Mouse (Mus musculus) heart, embryonic 16.5 days (tissue): ENCODE results near the gene A830018L16Rik. TPM values are rescaled to one million over a fixed set of nuclear protein-coding genes. Genes with fewer than 3 reads are reported as not detected.
"Not testable (repeated sequence)": the region's sequence is repeated elsewhere in the genome, so short reads cannot be mapped to it uniquely, and the experiment has no call there.

Experiments used
- ATAC-seq: fragments of 200-750 bp; cut with Nextera tagmentation; replicated peaks from 2 replicates; pipeline ENCODE4 v1.8.0; 2017; ENCODE audit warnings: moderate number of reproducible peaks; ENCODE audit not compliant: insufficient read depth, low FRiP score; ENCODE audit errors: extremely low read depth
- H3K27ac ChIP-seq: fragments of 300-500 bp; sonication (generic); 2 replicates; pipeline ENCODE4 v1.5.1; 2014; ENCODE audit warnings: mild to moderate bottlenecking, low read length, control low read depth, moderate library complexity
- H3K27me3 ChIP-seq: fragments of 300-500 bp; sonication (generic); 2 replicates; pipeline ENCODE4 v1.6.1; 2014; ENCODE audit warnings: low read length, mixed read lengths; ENCODE audit not compliant: control insufficient read depth, insufficient read depth
- H3K36me3 ChIP-seq: fragments of 300-500 bp; sonication (generic); 2 replicates; pipeline ENCODE4 v1.6.1; 2014; ENCODE audit not compliant: control insufficient read depth, insufficient read depth
- H3K4me1 ChIP-seq: fragments of 300-500 bp; sonication (generic); 2 replicates; pipeline ENCODE4 v1.6.1; 2014; ENCODE audit warnings: low read length, mixed read lengths; ENCODE audit not compliant: control insufficient read depth, insufficient read depth
- H3K4me2 ChIP-seq: fragments of 300-500 bp; sonication (generic); 2 replicates; pipeline ENCODE4 v1.6.1; 2014; ENCODE audit warnings: low read depth, mild to moderate bottlenecking, control low read depth, low read length
- H3K4me3 ChIP-seq: fragments of 300-500 bp; sonication (generic); 2 replicates; pipeline ENCODE4 v1.5.1; 2014; ENCODE audit warnings: mild to moderate bottlenecking, control low read depth, low read length
- H3K9ac ChIP-seq: fragments of 300-500 bp; sonication (generic); 2 replicates; pipeline ENCODE4 v1.6.1; 2014; ENCODE audit warnings: low read length, control low read depth
- H3K9me3 ChIP-seq: fragments of 300-500 bp; sonication (generic); replicated peaks from 2 replicates; pipeline ENCODE4 v1.6.1; 2016; ENCODE audit warnings: low read length; ENCODE audit not compliant: control insufficient read depth
- WGBS: fragments of 180-500 bp; shearing (Covaris S2); extraction: QIAGEN DNeasy Blood & Tissue Kit; methylation state at CpG from one replicate; pipeline ENCODE4 v1.1.7; 2014; 5-methylcytosine and 5-hydroxymethylcytosine counted together
- polyA plus RNA-seq: library from polyadenylated mRNA; unstranded; fragments of >200 nt; fragmentation: Nextera tagmentation; extraction: Ambion mirVana; gene quantifications from 2 replicates; pipeline ENCODE4 v1.2.1, GENCODE M21; 2015

The A830018L16Rik gene
- polyA plus RNA-seq, 1 experiment from 2014 or later, result 0.46 TPM

- peak; percentile 78 for ATAC-seq
Observed at GRCm38 (mm10) chr1:11458353-11458752, 44.4 kb downstream of the A830018L16Rik start.

GRCm38 (mm10) chr1:11466325-11466724 is 52.4 kb downstream of the A830018L16Rik start:
- H3K4me2 ChIP-seq, result no peak overlapping the region
- no peaks in the 10 kb centered on the region for H3K4me1 ChIP-seq
- ATAC-seq, result no peak
- H3K27ac ChIP-seq, result no peak overlapping the region
- H3K9ac ChIP-seq, result no peak overlapping the region
- H3K27me3 ChIP-seq, result no peaks in the 10 kb centered on the region
- no peak overlapping the region for H3K4me3 ChIP-seq
- 49% methylated on average over 1 of the region's 1 CpGs for WGBS
- H3K36me3 ChIP-seq, result no peaks in the 10 kb centered on the region
- H3K9me3 ChIP-seq, result no peaks in the 10 kb centered on the region

More at GRCm38 (mm10) chr1:11458353-11458752, 44.4 kb downstream of the A830018L16Rik start:
- 46% methylated on average over 1 of the region's 1 CpGs for WGBS
- H3K36me3 ChIP-seq, result no peaks in the 10 kb centered on the region
- no peak overlapping the region for H3K27ac ChIP-seq
- H3K4me2 ChIP-seq, result no peak overlapping the region
- no peak overlapping the region for H3K4me3 ChIP-seq
- H3K4me1 ChIP-seq, result no peaks in the 10 kb centered on the region
- H3K27me3 ChIP-seq, result no peaks in the 10 kb centered on the region
- no peaks in the 10 kb centered on the region for H3K9me3 ChIP-seq
- no peak overlapping the region for H3K9ac ChIP-seq

GRCm38 (mm10) chr1:11467065-11467643 is 53.2 kb downstream of the A830018L16Rik start:
- ATAC-seq, result no peak
- Histone ChIP-seq H3K36me3 (no peaks in the 10 kb centered on the region), H3K27ac (no peak overlapping the region), H3K9ac (no peak overlapping the region), H3K27me3 (no peaks in the 10 kb centered on the region), H3K4me1 (no peaks in the 10 kb centered on the region), H3K9me3 (no peaks in the 10 kb centered on the region), H3K4me3 (no peak overlapping the region), H3K4me2 (no peak overlapping the region)
- WGBS, result 47% methylated on average over 5 of the region's 5 CpGs

GRCm38 (mm10) chr1:11492936-11493335 is 79.0 kb downstream of the A830018L16Rik start:
- no peak overlapping the region for H3K4me3 ChIP-seq
- H3K27ac ChIP-seq, result no peak overlapping the region
- no peaks in the 10 kb centered on the region for H3K4me1 ChIP-seq
- H3K9ac ChIP-seq, result no peak overlapping the region
- 67% methylated on average over 2 of the region's 2 CpGs for WGBS
- H3K9me3 ChIP-seq, result no peaks in the 10 kb centered on the region
- no peak for ATAC-seq
- H3K27me3 ChIP-seq, result no peaks in the 10 kb centered on the region
- no peak overlapping the region for H3K4me2 ChIP-seq
- no peaks in the 10 kb centered on the region for H3K36me3 ChIP-seq

GRCm38 (mm10) chr1:11501556-11501955 is 87.7 kb downstream of the A830018L16Rik start:
- no peak overlapping the region for H3K27ac ChIP-seq
- no peak overlapping the region for H3K9ac ChIP-seq
- H3K4me3 ChIP-seq, result no peak overlapping the region
- H3K4me2 ChIP-seq, result no peak overlapping the region
- no peaks in the 10 kb centered on the region for H3K9me3 ChIP-seq
- H3K36me3 ChIP-seq, result no peaks in the 10 kb centered on the region
- H3K27me3 ChIP-seq, result no peaks in the 10 kb centered on the region
- H3K4me1 ChIP-seq, result no peaks in the 10 kb centered on the region
- ATAC-seq, result no peak

GRCm38 (mm10) chr1:11549810-11550209 is 135.9 kb downstream of the A830018L16Rik start:
- not testable (repeated sequence) for ATAC-seq, H3K27ac ChIP-seq, H3K9me3 ChIP-seq, H3K36me3 ChIP-seq, H3K9ac ChIP-seq, H3K4me3 ChIP-seq, H3K27me3 ChIP-seq, H3K4me1 ChIP-seq, H3K4me2 ChIP-seq
- 78% methylated on average over 1 of the region's 1 CpGs for WGBS

- Histone ChIP-seq H3K27ac (no peak overlapping the region), H3K36me3 (no peaks in the 10 kb centered on the region), H3K4me1 (no peaks in the 10 kb centered on the region), H3K4me3 (no peak overlapping the region), H3K27me3 (no peaks in the 10 kb centered on the region), H3K9me3 (no peaks in the 10 kb centered on the region), H3K9ac (no peak overlapping the region), H3K4me2 (no peak overlapping the region)
- 12% methylated on average over 6 of the region's 6 CpGs for WGBS
- ATAC-seq, result no peak
Observed at GRCm38 (mm10) chr1:11565309-11565708, 151.4 kb downstream of the A830018L16Rik start.

- Histone ChIP-seq H3K9me3 (no peaks in the 10 kb centered on the region), H3K27me3 (no peaks in the 10 kb centered on the region), H3K4me2 (no peak overlapping the region), H3K36me3 (no peaks in the 10 kb centered on the region), H3K4me3 (no peak overlapping the region), H3K9ac (no peak overlapping the region), H3K27ac (no peak overlapping the region), H3K4me1 (no peaks in the 10 kb centered on the region)
- no peak for ATAC-seq
- WGBS, result 65% methylated on average over 2 of the region's 2 CpGs
Observed at GRCm38 (mm10) chr1:11566730-11567129, 152.8 kb downstream of the A830018L16Rik start.

GRCm38 (mm10) chr1:11567300-11567885 is 153.5 kb downstream of the A830018L16Rik start:
- Histone ChIP-seq H3K27ac (no peak overlapping the region), H3K9ac (no peak overlapping the region), H3K9me3 (no peaks in the 10 kb centered on the region), H3K36me3 (no peaks in the 10 kb centered on the region), H3K4me2 (no peak overlapping the region), H3K4me1 (no peaks in the 10 kb centered on the region), H3K4me3 (no peak overlapping the region), H3K27me3 (no peaks in the 10 kb centered on the region)
- no peak for ATAC-seq
